Mouse (Mus musculus): ENCODE data around the gene Usp3. TPM values are rescaled to one million over a fixed set of nuclear protein-coding genes. Genes with fewer than 3 reads are reported as not detected.

Gene Usp3
- polyA plus RNA-seq, 1 experiment from 2014 or later: 72.7 TPM

DNA sequence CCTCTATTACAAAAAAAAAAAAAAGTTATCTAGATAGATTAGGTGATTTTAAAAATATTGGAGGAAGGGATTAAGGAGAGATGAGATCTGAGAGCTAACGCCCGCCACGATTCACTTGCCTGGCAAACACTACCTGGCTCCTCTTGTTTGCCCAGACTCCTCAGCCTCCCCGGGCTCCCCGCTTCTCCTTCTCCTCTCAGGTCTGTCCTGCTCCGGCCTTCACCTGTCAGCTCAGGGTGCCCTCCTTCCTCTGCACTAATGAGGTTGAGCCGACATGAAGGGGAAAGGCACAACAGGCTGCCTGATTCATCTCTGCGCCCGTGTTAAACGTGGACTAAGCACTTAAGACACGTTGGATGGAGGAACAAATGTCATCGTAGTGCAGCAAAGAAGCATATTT is 13.9 kb upstream of the Usp3 start:
- 70% methylated on average over 12 of the region's 12 CpGs for WGBS
- no peaks in the 10 kb centered on the region for H3K27me3 ChIP-seq (ENCODE audit: control insufficient read depth, insufficient read depth, low read length)
- no peak overlapping the region for H3K4me3 ChIP-seq (replicated peaks; ENCODE audit: low read length)
- no peak overlapping the region for H3K4me2 ChIP-seq (replicated peaks)
- no peak overlapping the region for H3K27ac ChIP-seq
- ATAC-seq (ENCODE audit: low FRiP score) (no peak), DNase-seq (ENCODE audit: low spot score) (no peak)
- H3K4me1 ChIP-seq (replicated peaks; ENCODE audit: control insufficient read depth, insufficient read depth, low read length): no peaks in the 10 kb centered on the region
- H3K36me3 ChIP-seq (replicated peaks; ENCODE audit: control insufficient read depth, insufficient read depth): no peaks in the 10 kb centered on the region
- no peaks in the 10 kb centered on the region for H3K9me3 ChIP-seq (ENCODE audit: control insufficient read depth, low read length)
- H3K9ac ChIP-seq: no peak overlapping the region

- Histone ChIP-seq H3K9me3 (ENCODE audit: control insufficient read depth, low read length) (no peaks in the 10 kb centered on the region), H3K36me3 (replicated peaks; ENCODE audit: control insufficient read depth, insufficient read depth) (no peaks in the 10 kb centered on the region), H3K4me3 (replicated peaks; ENCODE audit: low read length) (no peak overlapping the region), H3K27me3 (ENCODE audit: control insufficient read depth, insufficient read depth, low read length) (no peaks in the 10 kb centered on the region), H3K4me1 (replicated peaks; ENCODE audit: control insufficient read depth, insufficient read depth, low read length) (no peaks in the 10 kb centered on the region), H3K9ac (no peak overlapping the region), H3K4me2 (replicated peaks) (no peak overlapping the region), H3K27ac (no peak overlapping the region)
- ATAC-seq (ENCODE audit: low FRiP score) (no peak), DNase-seq (ENCODE audit: low spot score) (no peak)
- WGBS: 62% methylated on average over 13 of the region's 13 CpGs
Observed at GRCm38 (mm10) chr9:66605876-66606750, 13.2 kb upstream of the Usp3 start.

DNA sequence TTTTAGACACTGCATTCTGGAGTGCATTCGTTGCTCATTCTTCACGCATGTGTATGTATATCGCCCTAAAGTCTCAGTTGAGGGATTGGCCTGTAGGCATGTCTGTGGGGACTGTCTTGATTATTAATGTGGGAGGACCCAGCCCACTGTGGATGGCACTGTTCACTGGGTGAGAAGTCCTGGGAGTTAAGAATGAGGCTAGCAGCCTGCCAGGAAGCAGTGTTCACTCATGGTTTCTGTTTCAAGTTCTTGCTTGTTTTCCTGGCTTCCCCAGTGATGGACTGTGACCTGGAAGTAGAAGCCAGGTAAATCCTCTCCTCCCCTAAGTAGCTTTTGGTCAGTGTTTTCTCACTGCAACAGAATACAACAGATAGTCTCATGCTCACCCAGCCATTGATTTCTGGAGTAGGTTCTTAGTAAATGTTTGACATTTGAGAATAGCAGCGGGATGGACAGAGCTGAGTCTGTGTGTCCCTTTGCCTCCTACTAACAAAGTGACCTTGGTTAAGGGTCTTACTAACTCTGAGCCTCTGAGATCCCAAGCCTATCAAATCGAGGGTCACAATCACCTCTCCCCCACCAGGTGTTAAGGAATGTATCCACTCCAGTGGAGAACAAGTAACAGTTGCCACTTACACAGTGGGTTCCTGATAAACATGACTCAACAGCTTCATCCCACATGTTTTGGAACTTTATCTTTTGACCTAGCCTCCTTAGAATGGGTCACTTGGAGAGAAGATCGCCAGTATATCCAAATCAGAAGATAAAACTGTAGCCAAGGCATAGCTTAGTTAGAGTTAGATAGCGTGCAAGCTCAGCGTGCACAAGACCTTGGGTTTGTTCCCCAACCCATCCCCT is 11.6 kb upstream of the Usp3 start:
- Histone ChIP-seq H3K4me1 (replicated peaks; ENCODE audit: control insufficient read depth, insufficient read depth, low read length) (no peaks in the 10 kb centered on the region), H3K36me3 (replicated peaks; ENCODE audit: control insufficient read depth, insufficient read depth) (no peaks in the 10 kb centered on the region), H3K4me3 (replicated peaks; ENCODE audit: low read length) (no peak overlapping the region), H3K4me2 (replicated peaks) (no peak overlapping the region), H3K9me3 (ENCODE audit: control insufficient read depth, low read length) (no peaks in the 10 kb centered on the region), H3K27me3 (ENCODE audit: control insufficient read depth, insufficient read depth, low read length) (no peaks in the 10 kb centered on the region), H3K9ac (no peak overlapping the region), H3K27ac (no peak overlapping the region)
- no peak for ATAC-seq (ENCODE audit: low FRiP score)
- 91% methylated on average over 8 of the region's 8 CpGs for WGBS
- no peak for DNase-seq (ENCODE audit: low spot score)

- Histone ChIP-seq H3K4me2 (replicated peaks) (no peak overlapping the region), H3K27me3 (ENCODE audit: control insufficient read depth, insufficient read depth, low read length) (no peaks in the 10 kb centered on the region), H3K9me3 (ENCODE audit: control insufficient read depth, low read length) (no peaks in the 10 kb centered on the region), H3K9ac (no peak overlapping the region), H3K36me3 (replicated peaks; ENCODE audit: control insufficient read depth, insufficient read depth) (no peaks in the 10 kb centered on the region), H3K27ac (no peak overlapping the region), H3K4me3 (replicated peaks; ENCODE audit: low read length) (no peak overlapping the region), H3K4me1 (replicated peaks; ENCODE audit: control insufficient read depth, insufficient read depth, low read length) (no peaks in the 10 kb centered on the region)
- ATAC-seq (ENCODE audit: low FRiP score) (no peak), DNase-seq (ENCODE audit: low spot score) (no peak)
- WGBS: 88% methylated on average over 1 of the region's 1 CpGs
Observed at GRCm38 (mm10) chr9:66603907-66604306, 11.0 kb upstream of the Usp3 start.

GRCm38 (mm10) chr9:66601006-66601405 is 8.1 kb upstream of the Usp3 start:
- DNase-seq (ENCODE audit: low spot score): no peak
- no peaks in the 10 kb centered on the region for H3K27me3 ChIP-seq (ENCODE audit: control insufficient read depth, insufficient read depth, low read length)
- H3K4me1 ChIP-seq (replicated peaks; ENCODE audit: control insufficient read depth, insufficient read depth, low read length): no peaks in the 10 kb centered on the region
- no peak overlapping the region for H3K4me2 ChIP-seq (replicated peaks)
- no peaks in the 10 kb centered on the region for H3K36me3 ChIP-seq (replicated peaks; ENCODE audit: control insufficient read depth, insufficient read depth)
- ATAC-seq (ENCODE audit: low FRiP score): no peak
- no peak overlapping the region for H3K9ac ChIP-seq
- no peak overlapping the region for H3K27ac ChIP-seq
- H3K9me3 ChIP-seq (ENCODE audit: control insufficient read depth, low read length): no peaks in the 10 kb centered on the region
- no peak overlapping the region for H3K4me3 ChIP-seq (replicated peaks; ENCODE audit: low read length)
- 86% methylated on average over 2 of the region's 2 CpGs for WGBS

DNA sequence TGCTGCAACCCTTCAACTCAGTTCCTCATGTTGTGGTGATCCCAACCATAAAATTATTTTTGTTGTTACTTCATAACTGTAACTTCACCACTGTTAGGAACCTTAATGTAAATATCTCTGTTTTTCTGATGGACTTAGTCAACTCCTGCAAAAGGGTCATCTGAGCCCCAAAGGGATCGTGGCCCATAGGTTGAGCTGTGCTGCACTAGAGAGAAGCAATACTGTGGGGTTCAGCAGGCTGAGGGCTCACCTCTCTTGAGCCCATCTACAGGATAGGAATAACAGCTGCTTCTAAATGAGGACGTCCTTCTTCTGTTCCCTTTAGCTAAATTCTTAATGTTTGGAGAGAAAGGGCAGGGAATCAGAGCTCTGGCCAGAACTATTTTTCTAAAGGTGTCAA is 7.6 kb upstream of the Usp3 start:
- H3K36me3 ChIP-seq (replicated peaks; ENCODE audit: control insufficient read depth, insufficient read depth): no peaks in the 10 kb centered on the region
- no peak overlapping the region for H3K9ac ChIP-seq
- no peaks in the 10 kb centered on the region for H3K27me3 ChIP-seq (ENCODE audit: control insufficient read depth, insufficient read depth, low read length)
- no peak for ATAC-seq (ENCODE audit: low FRiP score)
- H3K27ac ChIP-seq: no peak overlapping the region
- no peaks in the 10 kb centered on the region for H3K9me3 ChIP-seq (ENCODE audit: control insufficient read depth, low read length)
- DNase-seq (ENCODE audit: low spot score): no peak
- no peak overlapping the region for H3K4me2 ChIP-seq (replicated peaks)
- H3K4me1 ChIP-seq (replicated peaks; ENCODE audit: control insufficient read depth, insufficient read depth, low read length): no peaks in the 10 kb centered on the region
- WGBS: 78% methylated on average over 2 of the region's 2 CpGs
- no peak overlapping the region for H3K4me3 ChIP-seq (replicated peaks; ENCODE audit: low read length)

DNA sequence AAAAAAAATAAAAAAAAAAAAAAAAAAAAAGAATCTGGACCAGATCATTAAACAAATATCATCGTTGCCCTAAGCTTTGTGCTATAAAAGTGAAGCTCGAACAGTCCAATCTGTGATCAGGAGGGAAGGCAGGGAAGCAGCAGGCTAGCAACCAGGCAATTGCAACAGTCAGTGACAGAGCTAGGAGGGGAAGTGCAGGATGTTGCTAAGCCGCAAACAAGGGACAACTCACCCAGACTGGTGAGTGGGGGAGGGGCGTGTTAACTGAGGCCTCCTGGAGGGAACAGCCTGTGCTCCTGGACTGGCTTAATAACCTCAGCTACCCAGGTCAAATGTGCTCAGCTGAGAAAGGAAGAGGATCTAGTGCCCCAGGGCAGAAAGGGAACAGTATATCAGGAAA is 6.6 kb upstream of the Usp3 start:
- no peak for DNase-seq (ENCODE audit: low spot score)
- Histone ChIP-seq H3K36me3 (replicated peaks; ENCODE audit: control insufficient read depth, insufficient read depth) (no peaks in the 10 kb centered on the region), H3K27me3 (ENCODE audit: control insufficient read depth, insufficient read depth, low read length) (no peaks in the 10 kb centered on the region), H3K9ac (no peak overlapping the region), H3K4me2 (replicated peaks) (no peak overlapping the region), H3K27ac (no peak overlapping the region), H3K4me3 (replicated peaks; ENCODE audit: low read length) (no peak overlapping the region), H3K9me3 (ENCODE audit: control insufficient read depth, low read length) (no peaks in the 10 kb centered on the region), H3K4me1 (replicated peaks; ENCODE audit: control insufficient read depth, insufficient read depth, low read length) (no peaks in the 10 kb centered on the region)
- ATAC-seq (ENCODE audit: low FRiP score): no peak
- WGBS: 12% methylated on average over 4 of the region's 4 CpGs

- WGBS: 55% methylated on average over 5 of the region's 5 CpGs
- Histone ChIP-seq H3K36me3 (replicated peaks; ENCODE audit: control insufficient read depth, insufficient read depth) (no peaks in the 10 kb centered on the region), H3K4me3 (replicated peaks; ENCODE audit: low read length) (no peak overlapping the region), H3K4me2 (replicated peaks) (no peak overlapping the region), H3K9ac (no peak overlapping the region), H3K27me3 (ENCODE audit: control insufficient read depth, insufficient read depth, low read length) (no peaks in the 10 kb centered on the region), H3K27ac (no peak overlapping the region), H3K4me1 (replicated peaks; ENCODE audit: control insufficient read depth, insufficient read depth, low read length) (peaks cover 3% of the 10 kb centered on the region; the same call in 1 of the 2 replicates), H3K9me3 (ENCODE audit: control insufficient read depth, low read length) (no peaks in the 10 kb centered on the region)
- ATAC-seq (ENCODE audit: low FRiP score): no peak
- no peak for DNase-seq (ENCODE audit: low spot score)
Observed at GRCm38 (mm10) chr9:66598636-66599035, 5.7 kb upstream of the Usp3 start.

DNA sequence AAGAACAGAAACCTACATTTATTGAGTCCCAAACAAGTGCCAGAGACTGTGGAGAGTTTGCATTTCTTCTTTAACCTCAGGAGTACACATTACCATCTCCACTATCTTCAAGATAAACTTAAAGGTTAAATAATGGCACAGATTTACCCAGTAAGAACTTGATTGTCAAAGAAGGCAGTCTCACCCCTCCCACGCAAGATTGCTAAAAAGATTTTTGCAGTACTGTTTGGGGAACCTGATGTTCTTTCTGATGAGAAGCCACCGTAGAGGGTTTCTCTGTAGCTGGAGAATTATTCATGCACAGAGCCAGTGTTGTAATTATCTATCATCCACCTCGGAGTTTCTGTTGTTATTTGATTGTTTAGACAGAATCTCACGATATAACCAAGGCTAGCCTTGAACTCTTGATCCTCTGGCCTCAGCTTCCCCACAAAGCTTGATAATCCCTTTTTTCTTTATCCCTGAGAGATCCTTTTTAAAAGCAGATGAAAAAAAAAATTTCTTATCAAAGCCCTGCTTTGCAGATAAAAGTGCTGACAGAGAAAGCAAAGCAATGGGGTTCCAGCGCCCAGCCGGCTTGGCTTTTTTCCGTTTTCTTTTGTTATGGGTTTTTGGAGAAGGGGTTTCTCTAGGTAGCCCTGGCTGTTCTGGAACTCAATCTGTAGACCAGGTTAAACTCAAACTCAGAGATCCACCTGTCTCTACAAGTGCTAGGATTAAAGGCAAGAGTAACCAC is 4.7 kb upstream of the Usp3 start:
- peaks cover 6% of the 10 kb centered on the region for H3K4me1 ChIP-seq (replicated peaks; ENCODE audit: control insufficient read depth, insufficient read depth, low read length)
- ATAC-seq (ENCODE audit: low FRiP score) (no peak), DNase-seq (ENCODE audit: low spot score) (no peak)
- no peak overlapping the region for H3K27ac ChIP-seq
- H3K9ac ChIP-seq: no peak overlapping the region
- H3K9me3 ChIP-seq (ENCODE audit: control insufficient read depth, low read length): no peaks in the 10 kb centered on the region
- H3K4me3 ChIP-seq (replicated peaks; ENCODE audit: low read length): no peak overlapping the region
- H3K4me2 ChIP-seq (replicated peaks): no peak overlapping the region
- no peaks in the 10 kb centered on the region for H3K27me3 ChIP-seq (ENCODE audit: control insufficient read depth, insufficient read depth, low read length)
- WGBS: 17% methylated on average over 7 of the region's 7 CpGs
- H3K36me3 ChIP-seq (replicated peaks; ENCODE audit: control insufficient read depth, insufficient read depth): no peaks in the 10 kb centered on the region

Data from hindbrain, embryonic 14.5 days (tissue).